Mouse (Mus musculus) frontal cortex, postnatal 25 days (tissue): ENCODE data around the gene Jak3.

ENCODE experiments used
- DNase-seq, 2 experiments: peaks; one replicate each; pipeline ENCODE4 v3.0.0; 2022; ENCODE audit warnings: low spot score in 2 of 2

Gene Jak3

GRCm38 (mm10) chr8:71676020-71676741, at the start of gene Jak3:
Gene Jak3, plus strand, starts transcription at chr8:71676296.
- DNase-seq: no peak

GRCm38 (mm10) chr8:71626753-71627152, 49.3 kb upstream of the Jak3 start:
- DNase-seq: no peak

- no peak for DNase-seq
Observed at GRCm38 (mm10) chr8:71627265-71628099, 48.6 kb upstream of the Jak3 start.

DNA sequence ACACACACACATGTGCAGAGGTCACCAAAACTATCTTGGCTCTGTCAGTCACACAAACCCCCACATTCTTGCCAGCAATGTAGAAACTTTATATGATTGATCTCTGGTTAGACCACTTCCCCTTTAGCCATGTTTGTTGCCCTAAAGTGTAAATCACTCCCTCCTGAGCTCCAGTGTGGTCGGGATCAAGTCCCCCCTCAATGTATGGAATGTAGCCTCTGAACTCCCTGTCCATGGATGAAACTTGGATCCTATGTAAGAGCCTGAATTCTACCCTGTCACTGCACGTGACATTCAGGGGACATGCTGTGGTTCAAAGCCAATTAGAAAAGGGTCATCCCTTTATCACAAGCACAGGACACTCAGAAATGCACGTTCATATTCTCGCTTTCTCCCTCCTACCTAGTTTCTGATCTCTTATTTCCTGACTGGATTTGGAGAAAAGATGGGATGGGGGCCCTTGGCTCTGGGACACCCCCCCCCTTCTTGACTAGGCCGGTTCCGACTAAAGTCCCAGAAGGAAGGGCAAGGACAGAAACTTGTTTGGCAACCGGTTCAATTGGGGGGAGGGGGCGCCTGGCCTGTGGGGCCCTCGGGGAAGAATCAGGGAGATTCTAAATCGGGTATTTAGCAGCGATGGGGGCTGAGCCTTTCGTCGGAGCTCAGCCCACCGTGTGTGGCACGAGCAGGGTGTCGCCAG, 47.5 kb upstream of the Jak3 start:
- no peak for DNase-seq

- DNase-seq: peak; percentile 82 to 84
Observed at GRCm38 (mm10) chr8:71629096-71629697, 46.9 kb upstream of the Jak3 start.

DNA sequence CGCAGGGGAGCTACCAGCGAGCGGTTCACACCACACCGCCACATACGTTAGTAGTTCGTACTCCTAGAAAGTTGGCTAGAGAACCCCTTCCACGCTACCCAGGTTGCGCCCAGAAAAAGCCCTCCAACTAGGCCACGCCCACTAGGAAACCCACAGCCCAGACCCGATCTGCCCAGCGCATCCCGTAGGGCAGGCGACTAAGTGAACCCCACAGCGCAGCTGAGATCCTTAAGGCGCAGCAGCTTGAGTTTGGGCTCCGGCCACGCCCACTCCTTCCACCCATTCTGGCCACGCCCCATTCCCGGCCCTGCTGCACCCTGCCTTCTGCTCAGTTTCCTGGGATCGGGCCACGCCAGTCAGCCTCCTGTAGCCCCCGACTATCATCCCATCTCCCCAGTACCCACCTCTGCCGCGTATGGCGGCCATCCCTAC, 46.3 kb upstream of the Jak3 start:
- peak in 1 of 2 experiments; percentile 34 for DNase-seq

DNA sequence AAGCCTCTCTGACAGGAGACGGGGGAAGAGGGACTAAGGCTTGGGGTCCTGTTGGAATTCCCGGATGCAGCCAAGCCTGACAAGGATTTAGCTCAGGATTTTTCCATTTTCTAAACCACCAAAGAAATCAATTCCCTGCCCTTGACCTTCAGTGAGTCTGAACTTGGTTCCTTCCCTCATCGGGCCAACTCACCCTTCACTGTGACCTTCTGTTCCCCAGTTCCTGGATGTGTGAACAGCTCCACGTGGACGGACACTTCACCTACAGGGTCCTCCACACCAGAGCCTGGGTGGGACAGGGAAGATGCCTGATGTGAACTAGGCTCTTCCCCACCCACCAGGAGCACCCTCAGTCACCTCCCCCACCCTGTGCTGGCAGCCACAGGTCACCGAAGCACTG, 45.3 kb upstream of the Jak3 start:
- no peak for DNase-seq

DNA sequence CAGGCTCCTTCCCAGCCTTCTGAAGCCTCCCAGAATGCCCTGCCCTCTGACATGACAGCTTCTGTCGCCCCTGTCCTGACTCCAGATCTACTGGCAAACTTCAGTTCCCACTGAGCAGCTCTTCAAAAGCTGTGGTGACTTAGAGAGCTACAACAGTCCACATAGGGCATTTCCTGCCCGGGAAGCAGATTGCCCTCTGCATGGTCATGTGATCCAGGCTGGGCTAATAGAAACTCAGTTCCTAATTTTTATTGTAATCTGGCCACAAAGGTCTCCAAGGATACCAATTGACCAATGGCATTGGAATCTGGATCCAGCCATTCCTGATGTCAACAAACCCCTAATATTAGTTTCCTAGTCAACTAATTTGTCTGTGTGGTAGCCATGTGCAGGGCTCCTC, 44.2 kb upstream of the Jak3 start:
- no peak for DNase-seq

GRCm38 (mm10) chr8:71633164-71633563, 42.9 kb upstream of the Jak3 start:
- DNase-seq: no peak

GRCm38 (mm10) chr8:71633981-71634667, 42.0 kb upstream of the Jak3 start:
- no peak for DNase-seq

GRCm38 (mm10) chr8:71637149-71638095, 38.7 kb upstream of the Jak3 start:
- DNase-seq: no peak

DNA sequence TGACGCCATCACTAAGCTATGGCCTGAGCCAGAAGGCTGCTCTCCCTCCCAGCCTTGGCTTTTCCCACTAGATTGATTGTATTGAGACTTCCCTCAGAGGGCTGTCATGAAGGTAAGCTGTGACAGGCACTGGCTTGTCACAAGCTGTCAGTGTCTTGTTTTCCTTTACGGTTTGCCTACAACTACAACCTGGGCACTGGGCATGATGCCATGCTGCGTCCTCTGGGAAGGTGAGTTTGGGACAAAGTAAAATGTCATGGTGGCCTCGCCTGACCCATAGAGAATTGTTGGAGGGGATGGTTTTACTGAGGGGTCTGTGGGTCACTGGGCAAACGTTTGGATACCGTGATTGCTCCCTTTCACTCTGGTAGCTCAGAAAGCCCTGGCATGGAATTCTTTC, 37.8 kb upstream of the Jak3 start:
- DNase-seq: no peak

DNA sequence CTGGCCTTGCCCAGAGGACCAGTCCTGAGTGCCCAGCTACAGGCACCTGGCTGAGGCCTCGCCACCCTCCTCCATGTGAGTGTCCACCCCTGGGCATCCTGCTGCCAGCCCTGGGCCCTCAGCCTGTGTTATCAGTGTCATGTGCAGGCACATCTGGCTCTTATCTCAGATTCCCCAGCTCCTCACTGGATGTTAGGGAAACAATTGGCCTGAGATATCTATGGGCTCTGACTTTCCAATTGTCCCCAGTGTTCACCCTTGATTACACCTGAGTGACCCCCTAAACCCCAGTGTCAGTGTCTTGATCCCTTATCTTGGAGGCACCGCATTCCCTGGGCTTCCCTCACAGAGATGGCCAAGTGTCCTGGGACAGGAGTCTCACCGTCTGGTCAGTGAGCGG, 36.8 kb upstream of the Jak3 start:
- no peak for DNase-seq

DNA sequence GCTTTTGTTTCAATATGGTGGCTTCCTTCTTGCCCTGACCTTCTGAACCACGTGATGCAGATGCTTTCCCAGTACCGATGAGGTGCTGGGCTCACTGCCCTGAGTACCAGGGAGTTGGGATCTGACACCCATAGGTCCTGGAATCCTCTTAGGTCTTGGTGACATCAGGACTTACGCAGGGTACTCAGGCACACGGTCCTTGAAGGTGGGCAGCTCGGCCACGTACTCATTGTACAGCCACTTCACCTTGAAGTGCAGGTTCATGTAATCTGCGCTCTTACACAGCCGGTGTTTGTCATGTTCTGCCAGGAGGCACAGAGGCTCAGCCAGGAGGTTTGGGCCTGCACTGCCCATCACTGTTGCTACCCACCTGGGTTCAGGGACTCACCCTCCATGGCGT, 30.6 kb upstream of the Jak3 start:
- DNase-seq: no peak

- DNase-seq: no peak
Observed at GRCm38 (mm10) chr8:71654600-71654999, 21.5 kb upstream of the Jak3 start.

- no peak for DNase-seq
Observed at GRCm38 (mm10) chr8:71657816-71658215, 18.3 kb upstream of the Jak3 start.

GRCm38 (mm10) chr8:71658515-71659049, 17.5 kb upstream of the Jak3 start:
- DNase-seq: no peak

GRCm38 (mm10) chr8:71659751-71660150, 16.3 kb upstream of the Jak3 start:
- DNase-seq: no peak

DNA sequence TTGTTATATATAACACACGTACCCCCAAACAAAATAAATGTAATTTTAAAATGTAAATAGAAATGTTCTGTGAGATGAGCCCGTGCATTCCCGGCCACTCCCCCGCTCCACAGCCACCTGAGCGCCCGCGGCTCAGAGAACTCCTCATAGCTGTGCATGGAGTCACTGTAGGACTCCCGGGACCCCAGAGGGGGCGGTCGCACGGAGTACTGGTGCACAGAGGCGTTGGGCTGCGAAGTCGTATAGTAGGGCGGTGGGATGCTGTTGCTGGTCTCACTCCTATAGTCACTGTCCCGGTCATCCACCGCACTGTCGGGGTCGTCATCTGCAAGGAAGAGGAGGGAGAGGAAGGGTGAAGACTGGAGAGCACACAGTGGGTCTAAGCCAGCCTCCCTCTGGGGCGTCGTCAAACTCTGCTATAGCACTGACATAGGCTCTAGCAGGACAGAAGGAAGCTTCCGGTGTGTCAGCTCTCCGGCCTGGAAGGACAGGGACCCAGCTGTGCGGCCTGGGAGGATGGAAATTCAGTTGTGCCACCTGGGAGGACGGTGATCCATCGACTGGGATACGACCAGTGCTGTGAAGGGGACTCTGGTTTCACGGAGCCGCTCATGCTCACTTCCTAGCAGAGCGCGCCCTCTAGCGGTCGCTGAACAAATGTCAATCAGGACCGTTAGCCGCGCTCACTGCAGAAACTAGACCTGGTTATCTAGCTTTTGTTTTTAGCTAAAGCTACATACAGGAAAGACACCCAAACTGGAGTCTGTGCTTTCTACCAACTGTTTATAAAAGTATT, 15.6 kb upstream of the Jak3 start:
- peak; percentile 71 to 81 for DNase-seq
